Mouse (Mus musculus) heart, adult 2 months (tissue): ENCODE measurements around the gene Map4k2.
"Not testable (repeated sequence)": the region's sequence is repeated elsewhere in the genome, so short reads cannot be mapped to it uniquely, and the experiment has no call there.

Experiments
- CTCF ChIP-seq: fragments of 200-600 bp; IDR thresholded peaks from 2 replicates; pipeline ENCODE4 v1.8.1; 2022; ENCODE audit warnings: antibody characterized with exemption, mild to moderate bottlenecking, moderate library complexity
- EP300 ChIP-seq: fragments of 200-500 bp; IDR thresholded peaks from 2 replicates; pipeline ENCODE4 v1.6.1; 2011; ENCODE audit warnings: low read depth, low read length, control low read depth; ENCODE audit not compliant: insufficient read depth

DNA sequence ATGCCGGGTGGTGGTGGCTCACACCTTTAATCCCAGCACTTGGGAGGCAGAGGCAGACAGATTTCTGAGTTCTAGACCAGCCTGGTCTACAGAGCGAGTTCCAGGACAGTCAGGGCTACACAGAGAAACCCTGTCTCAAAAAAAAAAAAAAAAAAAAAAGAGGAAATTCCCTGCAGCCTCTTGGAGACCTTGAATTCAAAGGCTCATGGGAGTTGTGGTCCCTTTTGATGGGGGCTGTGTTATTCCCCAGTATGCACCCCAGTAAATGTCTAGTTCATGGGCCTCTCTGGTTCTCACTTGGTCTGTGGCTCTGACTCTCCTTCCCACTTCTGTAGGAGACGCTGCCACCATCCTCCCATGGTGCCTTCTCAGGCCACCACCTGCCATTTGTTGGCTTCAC is 29.2 kb upstream of the Map4k2 start:
- TF ChIP-seq EP300, CTCF: not testable (repeated sequence)
